Mouse (Mus musculus) CH12.LX (cell line): ENCODE data around the gene Aldh6a1.

ENCODE experiments used
- CTCF ChIP-seq, 2 experiments: IDR thresholded peaks in 1 of 2; conservative IDR thresholded peaks in 1 of 2; 2 replicates each; pipeline ENCODE4 v1.5.1; 2011 to 2012; ENCODE audit warnings: low read depth in 2 of 2, low read length in 2 of 2, improper control_type of control experiment in 1 of 2, inconsistent platforms in 1 of 2, mild to moderate bottlenecking in 1 of 2, moderate library complexity in 1 of 2
- EP300 ChIP-seq: IDR thresholded peaks from 2 replicates; pipeline ENCODE4 v1.6.1; 2011; ENCODE audit warnings: low read length, improper control_type of control experiment
- HCFC1 ChIP-seq: IDR thresholded peaks from 2 replicates; pipeline ENCODE4 v1.6.1; 2012; ENCODE audit warnings: low read depth, mild to moderate bottlenecking, inconsistent platforms, low read length, improper control_type of control experiment
- MAX ChIP-seq: IDR thresholded peaks from 2 replicates; pipeline ENCODE4 v1.6.1; 2011; ENCODE audit warnings: low read length, improper control_type of control experiment
- MAZ ChIP-seq: IDR thresholded peaks from 2 replicates; pipeline ENCODE4 v1.6.1; 2012; ENCODE audit warnings: low read depth, mild to moderate bottlenecking, inconsistent platforms, low read length, improper control_type of control experiment, moderate library complexity
- MYC ChIP-seq: IDR thresholded peaks from 2 replicates; pipeline ENCODE4 v1.6.1; 2011; ENCODE audit warnings: low read depth, mild to moderate bottlenecking, improper control_type of control experiment, low read length
- NRF1 ChIP-seq: IDR thresholded peaks from 2 replicates; pipeline ENCODE4 v1.6.1; 2014; ENCODE audit warnings: low read depth, mild to moderate bottlenecking, inconsistent platforms, low read length, improper control_type of control experiment, moderate library complexity
- POLR2A ChIP-seq: IDR thresholded peaks from 2 replicates; pipeline ENCODE4 v1.6.1; 2011; ENCODE audit warnings: low read depth, mild to moderate bottlenecking, improper control_type of control experiment, low read length
- POLR2AphosphoS2 ChIP-seq: IDR thresholded peaks from 2 replicates; pipeline ENCODE4 v1.6.1; 2011; ENCODE audit warnings: low read depth, low read length, improper control_type of control experiment
- RAD21 ChIP-seq: IDR thresholded peaks from 2 replicates; pipeline ENCODE4 v1.6.1; 2011; ENCODE audit warnings: low read depth, mild to moderate bottlenecking, low read length, improper control_type of control experiment, moderate library complexity
- RCOR1 ChIP-seq: conservative IDR thresholded peaks from 2 replicates; pipeline ENCODE4 v1.6.1; 2012; ENCODE audit warnings: low read depth, mild to moderate bottlenecking, inconsistent platforms, low read length, improper control_type of control experiment
- SMC3 ChIP-seq: IDR thresholded peaks from 2 replicates; pipeline ENCODE4 v1.6.1; 2011; ENCODE audit warnings: low read depth, low read length, improper control_type of control experiment
- TBP ChIP-seq: conservative IDR thresholded peaks from 2 replicates; pipeline ENCODE4 v1.6.1; 2011; ENCODE audit warnings: low read depth, low read length, improper control_type of control experiment
- ZNF384 ChIP-seq: IDR thresholded peaks from 2 replicates; pipeline ENCODE4 v1.6.1; 2012; ENCODE audit warnings: low read depth, low read length, improper control_type of control experiment, inconsistent platforms

GRCm38 (mm10) chr12:84399663-84400062 is 51.1 kb downstream of the Aldh6a1 start:
- no peak for TF ChIP-seq ZNF384
- TF ChIP-seq EP300: no peak
- no peak for TF ChIP-seq POLR2A
- no peak for TF ChIP-seq NRF1
- TF ChIP-seq MAZ: no peak
- no peak for TF ChIP-seq CTCF (conservative IDR thresholded peaks at IDR 0.05 in 1 of 2, IDR thresholded peaks at IDR 0.05 in 1 of 2; ENCODE audit: low read depth in 2 of 2, low read length in 2 of 2)
- TF ChIP-seq POLR2AphosphoS2: no peak
- TF ChIP-seq TBP: no peak
- no peak for TF ChIP-seq MYC
- TF ChIP-seq RCOR1: no peak
- TF ChIP-seq RAD21: no peak
- TF ChIP-seq MAX: no peak
- no peak for TF ChIP-seq SMC3
- TF ChIP-seq HCFC1: no peak
